Mouse (Mus musculus): Measurements from ENCODE around the gene Alb. TPM values are rescaled to one million over a fixed set of nuclear protein-coding genes. Genes with fewer than 3 reads are reported as not detected.

The Alb gene
- not detected for total RNA-seq (2023)

GRCm38 (mm10) chr5:90460619-90461018 lies at the start of gene Alb:
Alb (plus strand) TSS chr5:90460897.

GRCm38 (mm10) chr5:90490518-90490917 lies 29.8 kb downstream of the Alb start, which contains the start of gene Afp:
Afp (plus strand) TSS chr5:90490737.

GRCm38 (mm10) chr5:90518356-90519100 lies 57.8 kb downstream of the Alb start, which contains the start of gene Afm:
Afm (plus strand) TSS chr5:90518932.

Other genes starting within 250 kb of the Alb start
- gene Cox18, start 236.9 kb upstream of the Alb start, total RNA-seq (2023), result 10 to 100 TPM; 33.2 to 38.9 TPM
- gene Ankrd17, start 94.3 kb upstream of the Alb start, total RNA-seq (2023), result 100 to 1,000 TPM; 162 to 166 TPM
- 1 to 10 TPM; 3.3 to 3.6 TPM for gene Gm9958, start 93.7 kb upstream of the Alb start, total RNA-seq (2023)
- gene Afp, start 29.8 kb downstream of the Alb start, total RNA-seq (2023), result 1 to 10 TPM; 7.6 to 8.4 TPM
- under 1 TPM in 1 of 2 experiments, not detected in 1; 0.36 TPM for gene Afm, start 58.0 kb downstream of the Alb start, total RNA-seq (2023)
- gene 5830473C10Rik, start 100.2 kb downstream of the Alb start, total RNA-seq (2023), result not detected
- gene Rassf6, start 179.8 kb downstream of the Alb start, total RNA-seq (2023), result not detected